Mouse (Mus musculus) MEL (cell line): Measurements from ENCODE around the gene D230025D16Rik. TPM values are rescaled to one million over a fixed set of nuclear protein-coding genes. Genes with fewer than 3 reads are reported as not detected.

Experiments
- DNase-seq: peaks from one replicate; pipeline ENCODE4 v3.0.0; 2011; ENCODE audit warnings: low read depth, low spot score
- H3K27ac ChIP-seq: 2 replicates; pipeline ENCODE4 v1.5.1; 2012; ENCODE audit warnings: low read depth, mild to moderate bottlenecking, control low read depth, low read length, moderate library complexity; ENCODE audit not compliant: control insufficient read depth
- H3K27me3 ChIP-seq, 2 experiments: fragments of 150-350 bp in 1 of 2; sonication (generic) in 1 of 2; 2 replicates each; pipeline ENCODE4 v1.6.1; 2012; ENCODE audit warnings: low read length in 2 of 2, mild to moderate bottlenecking in 2 of 2, improper control_type of control experiment in 1 of 2, moderate library complexity in 1 of 2; ENCODE audit not compliant: insufficient read depth in 2 of 2, control insufficient read depth in 1 of 2
- H3K36me3 ChIP-seq, 2 experiments: 2 replicates each; pipeline ENCODE4 v1.6.1; 2012 to 2014; ENCODE audit warnings: low read length in 2 of 2, improper control_type of control experiment in 1 of 2, inconsistent platforms in 1 of 2, mild to moderate bottlenecking in 1 of 2; ENCODE audit not compliant: insufficient read depth in 2 of 2, control insufficient read depth in 1 of 2
- H3K4me1 ChIP-seq, 2 experiments: fragments of 150-350 bp in 1 of 2; sonication (generic) in 1 of 2; 2 replicates each; pipeline ENCODE4 v1.6.1; 2012; ENCODE audit warnings: low read length in 2 of 2, improper control_type of control experiment in 1 of 2, mild to moderate bottlenecking in 1 of 2; ENCODE audit not compliant: insufficient read depth in 2 of 2, control insufficient read depth in 1 of 2
- H3K4me3 ChIP-seq, 2 experiments: fragments of 150-350 bp in 1 of 2; sonication (generic) in 1 of 2; 2 replicates each; pipeline ENCODE4 v1.5.1; 2012; ENCODE audit warnings: low read depth in 2 of 2, low read length in 2 of 2, mild to moderate bottlenecking in 2 of 2, moderate library complexity in 2 of 2, control low read depth in 1 of 2, improper control_type of control experiment in 1 of 2; ENCODE audit not compliant: control insufficient read depth in 1 of 2, insufficient read depth in 1 of 2
- H3K79me2 ChIP-seq: 2 replicates; pipeline ENCODE4 v1.6.1; 2012; ENCODE audit warnings: mild to moderate bottlenecking, low read length, moderate library complexity; ENCODE audit not compliant: control insufficient read depth, poor library complexity, insufficient read depth
- H3K9ac ChIP-seq: 2 replicates; pipeline ENCODE4 v1.6.1; 2012; ENCODE audit warnings: low read depth, mild to moderate bottlenecking, control low read depth, low read length, moderate library complexity; ENCODE audit not compliant: control insufficient read depth, poor library complexity, severe bottlenecking
- H3K9me3 ChIP-seq: fragments of 150-350 bp; sonication (generic); replicated peaks from 2 replicates; pipeline ENCODE4 v1.6.1; 2012; ENCODE audit warnings: mild to moderate bottlenecking, low read length, improper control_type of control experiment, moderate library complexity; ENCODE audit not compliant: insufficient read depth
- BHLHE40 ChIP-seq: IDR thresholded peaks from 2 replicates; pipeline ENCODE4 v1.6.1; 2012; ENCODE audit warnings: low read depth, mild to moderate bottlenecking, inconsistent platforms, low read length, improper control_type of control experiment, borderline replicate concordance
- CHD2 ChIP-seq: IDR thresholded peaks from 2 replicates; pipeline ENCODE4 v1.6.1; 2011; ENCODE audit warnings: low read length, improper control_type of control experiment
- CTCF ChIP-seq, 3 experiments: IDR thresholded peaks in 2 of 3; conservative IDR thresholded peaks in 1 of 3; 2 replicates each; pipeline ENCODE4 v1.5.1; 2011 to 2012; ENCODE audit warnings: low read length in 3 of 3, low read depth in 2 of 3, mild to moderate bottlenecking in 2 of 3, improper control_type of control experiment in 1 of 3, inconsistent platforms in 1 of 3, mixed read lengths in 1 of 3, moderate library complexity in 1 of 3; ENCODE audit not compliant: control insufficient read depth in 1 of 3, insufficient read depth in 1 of 3, poor library complexity in 1 of 3, severe bottlenecking in 1 of 3
- E2F4 ChIP-seq: IDR thresholded peaks from 2 replicates; pipeline ENCODE4 v1.6.1; 2011; ENCODE audit warnings: low read depth, low read length, improper control_type of control experiment, borderline replicate concordance
- EP300 ChIP-seq, 2 experiments: IDR thresholded peaks; 2 replicates each; pipeline ENCODE4 v1.6.1; 2011; ENCODE audit warnings: improper control_type of control experiment in 2 of 2, low read length in 2 of 2, low read depth in 1 of 2, mild to moderate bottlenecking in 1 of 2
- ETS1 ChIP-seq: IDR thresholded peaks from 2 replicates; pipeline ENCODE4 v1.6.1; 2012; ENCODE audit warnings: low read depth, mild to moderate bottlenecking, inconsistent platforms, low read length, improper control_type of control experiment, moderate library complexity
- GABPA ChIP-seq: IDR thresholded peaks from 2 replicates; pipeline ENCODE4 v1.6.1; 2012; ENCODE audit warnings: low read depth, mild to moderate bottlenecking, inconsistent platforms, low read length, improper control_type of control experiment, moderate library complexity
- GATA1 ChIP-seq: IDR thresholded peaks from 2 replicates; pipeline ENCODE4 v1.6.1; 2011; ENCODE audit warnings: low read depth, low read length, improper control_type of control experiment
- MEF2A ChIP-seq: IDR thresholded peaks from 2 replicates; pipeline ENCODE4 v1.6.1; 2014; ENCODE audit warnings: low read depth, mild to moderate bottlenecking, inconsistent platforms, low read length, improper control_type of control experiment; ENCODE audit not compliant: poor library complexity, insufficient replicate concordance, severe bottlenecking; ENCODE audit errors: extremely low read depth
- MYB ChIP-seq: IDR thresholded peaks from 2 replicates; pipeline ENCODE4 v1.6.1; 2011; ENCODE audit warnings: mild to moderate bottlenecking, low read depth, low read length, improper control_type of control experiment
- NRF1 ChIP-seq: IDR thresholded peaks from 2 replicates; pipeline ENCODE4 v1.6.1; 2014; ENCODE audit warnings: low read depth, mild to moderate bottlenecking, inconsistent platforms, low read length, improper control_type of control experiment, moderate library complexity; ENCODE audit not compliant: poor library complexity, insufficient read depth, severe bottlenecking
- POLR2A ChIP-seq, 2 experiments: IDR thresholded peaks; 2 replicates each; pipeline ENCODE4 v1.6.1; 2011 to 2012; ENCODE audit warnings: low read length in 2 of 2, mild to moderate bottlenecking in 2 of 2, control low read depth in 1 of 2, improper control_type of control experiment in 1 of 2, low read depth in 1 of 2, moderate library complexity in 1 of 2; ENCODE audit not compliant: control insufficient read depth in 1 of 2, insufficient read depth in 1 of 2, poor library complexity in 1 of 2
- POLR2AphosphoS2 ChIP-seq: IDR thresholded peaks from 2 replicates; pipeline ENCODE4 v1.6.1; 2011; ENCODE audit warnings: low read length, improper control_type of control experiment
- POLR2AphosphoS5 ChIP-seq: IDR thresholded peaks from 2 replicates; pipeline ENCODE4 v1.6.1; 2012; ENCODE audit warnings: low read depth, borderline replicate concordance, mild to moderate bottlenecking, inconsistent platforms, low read length, moderate library complexity, mixed read lengths
- RCOR1 ChIP-seq: IDR thresholded peaks from 2 replicates; pipeline ENCODE4 v1.6.1; 2012; ENCODE audit warnings: low read depth, mild to moderate bottlenecking, inconsistent platforms, low read length, improper control_type of control experiment
- TAL1 ChIP-seq: IDR thresholded peaks from 2 replicates; pipeline ENCODE4 v1.6.1; 2012; ENCODE audit warnings: mild to moderate bottlenecking, inconsistent platforms, low read length, moderate library complexity, mixed read lengths
- UBTF ChIP-seq: IDR thresholded peaks from 2 replicates; pipeline ENCODE4 v1.6.1; 2012; ENCODE audit warnings: low read depth, mild to moderate bottlenecking, inconsistent platforms, low read length, improper control_type of control experiment, moderate library complexity, borderline replicate concordance; ENCODE audit not compliant: insufficient read depth
- USF1 ChIP-seq: IDR thresholded peaks from 2 replicates; pipeline ENCODE4 v1.6.1; 2014; ENCODE audit warnings: low read depth, mild to moderate bottlenecking, inconsistent platforms, low read length, improper control_type of control experiment, moderate library complexity
- USF2 ChIP-seq, 2 experiments: IDR thresholded peaks; 2 replicates each; pipeline ENCODE4 v1.6.1; 2011 to 2012; ENCODE audit warnings: improper control_type of control experiment in 2 of 2, low read length in 2 of 2, borderline replicate concordance in 1 of 2, inconsistent platforms in 1 of 2, low read depth in 1 of 2, mild to moderate bottlenecking in 1 of 2; ENCODE audit not compliant: insufficient read depth in 1 of 2
- ZKSCAN1 ChIP-seq: IDR thresholded peaks from 2 replicates; pipeline ENCODE4 v1.6.1; 2012; ENCODE audit warnings: low read depth, mild to moderate bottlenecking, inconsistent platforms, low read length, improper control_type of control experiment, moderate library complexity
- ZMIZ1 ChIP-seq: IDR thresholded peaks from 2 replicates; pipeline ENCODE4 v1.6.1; 2012; ENCODE audit warnings: low read depth, mild to moderate bottlenecking, inconsistent platforms, low read length, improper control_type of control experiment, moderate library complexity
- polyA plus RNA-seq, 2 experiments: library from polyadenylated mRNA; stranded (reverse) in 1 of 2; unstranded in 1 of 2; fragments of >175 nt in 1 of 2; fragments of >200 nt in 1 of 2; gene quantifications; 2 replicates each; pipeline versions ENCODE4 v1.2.1 to v1.2.4; 2012; ENCODE audit warnings: low replicate concordance in 2 of 2, low read depth in 1 of 2; ENCODE audit not compliant: insufficient read length in 2 of 2, insufficient read depth in 1 of 2, missing spikeins in 1 of 2
- total RNA-seq: library from RNA; depleted of rRNA; stranded (reverse); fragments of 300-350 nt; gene quantifications from 2 replicates; pipeline ENCODE4 v1.2.3, GENCODE M21; 2012

Gene D230025D16Rik
- total and polyA plus RNA-seq, 3 experiments: 18.3 to 22.4 TPM; not detected in 1

GRCm38 (mm10) chr8:105233126-105233935 lies 8.4 kb downstream of the D230025D16Rik start:
- DNase-seq: no peak
- H3K4me1 ChIP-seq: peaks cover 5 to 8% of the 10 kb centered on the region in 2 experiments
- no peaks in the 10 kb centered on the region for H3K9me3 ChIP-seq
- no peak overlapping the region for H3K4me3 ChIP-seq
- H3K79me2 ChIP-seq: peaks cover 2% of the 10 kb centered on the region; the same call in 1 of the 2 replicates
- H3K27me3 ChIP-seq: no peaks in the 10 kb centered on the region
- H3K27ac ChIP-seq: no peak overlapping the region
- H3K9ac ChIP-seq: no peak overlapping the region
- TF ChIP-seq CHD2 (no peak), NRF1 (no peak), EP300 (IDR thresholded peaks at IDR 0.05; ENCODE audit: low read depth in 1 of 2, low read length in 2 of 2) (no peak)
- TF ChIP-seq, all 39 proteins: peak for 0
- H3K36me3 ChIP-seq: peaks cover 5 to 25% of the 10 kb centered on the region in 2 experiments

- Histone ChIP-seq H3K4me1 (peaks cover 5 to 8% of the 10 kb centered on the region in 2 experiments), H3K27ac (no peak overlapping the region), H3K9ac (no peak overlapping the region), H3K36me3 (peaks cover 6 to 25% of the 10 kb centered on the region in 2 experiments), H3K4me3 (no peak overlapping the region), H3K79me2 (no peaks in the 10 kb centered on the region), H3K9me3 (no peaks in the 10 kb centered on the region), H3K27me3 (no peaks in the 10 kb centered on the region)
- DNase-seq: no peak
- TF ChIP-seq ZMIZ1 (no peak), MEF2A (no peak), MYB (no peak), POLR2AphosphoS2 (no peak), TAL1 (no peak), GABPA (no peak), CHD2 (no peak)
These were observed 10.3 kb downstream of the D230025D16Rik start for GRCm38 (mm10) chr8:105235206-105235605.

GRCm38 (mm10) chr8:105237442-105238142 lies 12.6 kb downstream of the D230025D16Rik start:
- no peaks in the 10 kb centered on the region for H3K79me2 ChIP-seq
- no peak overlapping the region for H3K27ac ChIP-seq
- no peaks in the 10 kb centered on the region for H3K9me3 ChIP-seq
- H3K9ac ChIP-seq: no peak overlapping the region
- no peak overlapping the region for H3K4me3 ChIP-seq
- no peaks in the 10 kb centered on the region for H3K27me3 ChIP-seq
- TF ChIP-seq ZMIZ1 (no peak), POLR2A (IDR thresholded peaks at IDR 0.05; ENCODE audit: control insufficient read depth in 1 of 2, insufficient read depth in 1 of 2, low read depth in 1 of 2, low read length in 2 of 2, poor library complexity in 1 of 2) (no peak), GATA1 (no peak), CTCF (IDR thresholded peaks at IDR 0.05 in 2 of 3, conservative IDR thresholded peaks at IDR 0.05 in 1 of 3; ENCODE audit: control insufficient read depth in 1 of 3, insufficient read depth in 1 of 3, low read depth in 2 of 3, low read length in 3 of 3, poor library complexity in 1 of 3, severe bottlenecking in 1 of 3) (no peak), USF2 (IDR thresholded peaks at IDR 0.05; ENCODE audit: borderline replicate concordance in 1 of 2, insufficient read depth in 1 of 2, low read depth in 1 of 2, low read length in 2 of 2) (no peak), EP300 (IDR thresholded peaks at IDR 0.05; ENCODE audit: low read depth in 1 of 2, low read length in 2 of 2) (peak in 1 of 2 experiments; percentile 53; a peak in 1 of 4 replicates), CHD2 (no peak), ETS1 (no peak), POLR2AphosphoS5 (no peak), USF1 (no peak), TAL1 (no peak), POLR2AphosphoS2 (no peak), RCOR1 (peak; percentile 53), BHLHE40 (no peak), E2F4 (no peak), UBTF (no peak), ZKSCAN1 (no peak)
- TF ChIP-seq, all 39 proteins: peak for 2
- peak; percentile 74 for DNase-seq
- Histone ChIP-seq H3K4me1 (peaks cover under 1 to 3% of the 10 kb centered on the region in 2 experiments), H3K36me3 (peaks cover 8 to 13% of the 10 kb centered on the region in 2 experiments)
